Mouse (Mus musculus) CD8-positive naive resting alpha-beta T cell, adult 57 days (primary cell): ENCODE results near the gene Ip6k2. TPM values are rescaled to one million over a fixed set of nuclear protein-coding genes. Genes with fewer than 3 reads are reported as not detected.

Source experiments
- total RNA-seq: library from RNA; stranded (reverse); gene quantifications from one replicate; pipeline ENCODE4 v1.2.4, GENCODE M21; 2023

Gene Ip6k2
- 100 TPM for total RNA-seq

GRCm38 (mm10) chr9:108783548-108784463, at the start of gene Ip6k2:
Gene Ip6k2 (plus strand): TSS chr9:108783796.

GRCm38 (mm10) chr9:108808163-108808665, 24.6 kb downstream of the Ip6k2 start, which contains the start of gene Nckipsd:
Gene Nckipsd (plus strand): TSS chr9:108808368.

GRCm38 (mm10) chr9:108825820-108826699, 42.5 kb downstream of the Ip6k2 start, which contains the start of gene Celsr3:
Gene Celsr3 (plus strand): TSS chr9:108826320.

GRCm38 (mm10) chr9:108852976-108853375, 69.4 kb downstream of the Ip6k2 start, which contains the start of gene Slc26a6:
Gene Slc26a6 (plus strand): TSS chr9:108853283.

Other genes starting within 250 kb of the Ip6k2 start
- gene Impdh2, start 223.5 kb upstream of the Ip6k2 start, total RNA-seq: 196 TPM
- gene Ndufaf3, start 216.4 kb upstream of the Ip6k2 start, total RNA-seq: 22.9 TPM
- gene Dalrd3, start 213.9 kb upstream of the Ip6k2 start, total RNA-seq: 55.2 TPM
- gene Wdr6, start 205.1 kb upstream of the Ip6k2 start, total RNA-seq: 29.0 TPM
- gene P4htm, start 186.1 kb upstream of the Ip6k2 start, total RNA-seq: 9.7 TPM
- gene Arih2, start 134.4 kb upstream of the Ip6k2 start, total RNA-seq: 133 TPM
- 25.3 TPM for gene Slc25a20, start 121.7 kb upstream of the Ip6k2 start, total RNA-seq
- gene Prkar2a, start 94.5 kb upstream of the Ip6k2 start, total RNA-seq: 10.3 TPM
- 9.4 TPM for gene Nckipsd, start 24.6 kb downstream of the Ip6k2 start, total RNA-seq
- not detected for gene Celsr3, start 42.5 kb downstream of the Ip6k2 start, total RNA-seq
- gene Slc26a6, start 69.5 kb downstream of the Ip6k2 start, total RNA-seq: 27.2 TPM
- gene Tmem89, start 130.8 kb downstream of the Ip6k2 start, total RNA-seq: not detected
- gene Uqcrc1, start 152.8 kb downstream of the Ip6k2 start, total RNA-seq: 170 TPM
- 3.3 TPM for gene Col7a1, start 169.8 kb downstream of the Ip6k2 start, total RNA-seq
- not detected for gene Ucn2, start 202.2 kb downstream of the Ip6k2 start, total RNA-seq
- gene Pfkfb4, start 208.0 kb downstream of the Ip6k2 start, total RNA-seq: 9.5 TPM